Mouse (Mus musculus): ENCODE measurements around the gene Snx11. TPM values are rescaled to one million over a fixed set of nuclear protein-coding genes. Genes with fewer than 3 reads are reported as not detected.

Gene Snx11
- polyA plus RNA-seq, 1 experiment = 60.8 TPM

DNA sequence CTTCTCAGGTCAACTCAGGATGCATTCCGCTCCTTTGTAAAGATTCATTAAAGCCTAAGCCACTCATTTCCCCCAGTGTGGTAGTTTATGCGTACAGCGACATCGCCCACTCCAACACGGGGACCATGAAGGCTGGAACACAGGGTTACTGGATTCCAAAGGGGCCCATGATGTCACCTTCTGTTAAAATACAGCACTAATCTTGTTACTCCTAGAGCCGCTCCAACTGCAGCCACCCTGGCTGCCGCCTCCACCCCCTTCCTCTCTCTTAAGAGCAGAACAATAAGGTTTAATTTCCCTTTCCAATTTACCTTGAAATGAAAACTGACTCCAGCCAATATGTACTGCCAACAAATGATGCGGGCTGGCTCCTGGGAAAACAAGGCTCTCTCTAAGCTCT, 2.3 kb downstream of the Snx11 start:
- no peak for DNase-seq (ENCODE audit: low read depth)
- TF ChIP-seq POLR2A (IDR thresholded peaks at IDR 0.05; ENCODE audit: borderline replicate concordance, extremely low read depth, insufficient read depth, insufficient read length, poor library complexity, severe bottlenecking) (no peak), CTCF (IDR thresholded peaks at IDR 0.05; ENCODE audit: borderline replicate concordance, extremely low read depth, insufficient read depth, insufficient read length) (no peak)

DNA sequence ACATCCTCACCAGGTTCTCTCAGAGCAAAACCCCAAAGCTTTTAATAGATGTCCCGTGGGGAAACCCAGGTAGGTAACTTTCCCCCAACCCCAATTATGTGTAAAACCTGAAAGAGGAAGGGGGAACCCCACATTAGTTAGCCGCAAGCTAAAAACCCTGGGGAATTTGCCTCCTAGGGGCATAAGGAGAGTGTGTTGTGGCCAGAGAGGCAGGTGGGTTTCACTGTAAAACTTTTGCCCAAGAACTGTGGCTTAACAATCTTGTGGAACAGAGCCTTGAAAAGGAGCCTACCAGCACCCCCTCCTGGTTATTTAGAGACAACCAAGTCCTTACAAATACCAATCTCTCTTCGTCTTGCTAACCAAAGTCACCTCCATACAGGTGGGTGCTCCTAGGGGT, 2.8 kb downstream of the Snx11 start:
- peak; percentile 39 for DNase-seq (ENCODE audit: low read depth)
- TF ChIP-seq CTCF (IDR thresholded peaks at IDR 0.05; ENCODE audit: borderline replicate concordance, extremely low read depth, insufficient read depth, insufficient read length) (peak; percentile 8; the same call in 1 of the 2 replicates), POLR2A (IDR thresholded peaks at IDR 0.05; ENCODE audit: borderline replicate concordance, extremely low read depth, insufficient read depth, insufficient read length, poor library complexity, severe bottlenecking) (no peak)

DNA sequence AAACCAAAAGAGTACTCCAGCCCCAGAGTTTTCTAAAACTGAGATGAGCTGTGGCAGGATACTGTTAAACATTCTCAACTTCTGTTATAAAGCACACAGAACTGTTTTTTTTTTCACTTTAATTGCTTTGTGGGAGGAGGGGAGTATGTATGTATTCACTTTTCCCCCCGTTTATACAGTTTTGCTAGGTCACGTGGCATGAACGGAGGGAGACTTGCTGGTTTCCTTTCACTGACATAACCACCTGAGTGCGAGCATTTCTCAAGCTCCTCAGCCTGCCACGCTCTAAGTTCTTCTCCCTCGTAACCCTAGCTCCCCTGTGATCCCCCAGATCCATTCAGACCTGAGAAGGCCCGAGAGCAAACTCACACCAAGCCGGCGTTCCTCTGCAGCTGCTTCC, 4.9 kb downstream of the Snx11 start:
- TF ChIP-seq CTCF (IDR thresholded peaks at IDR 0.05; ENCODE audit: borderline replicate concordance, extremely low read depth, insufficient read depth, insufficient read length) (no peak), POLR2A (IDR thresholded peaks at IDR 0.05; ENCODE audit: borderline replicate concordance, extremely low read depth, insufficient read depth, insufficient read length, poor library complexity, severe bottlenecking) (no peak)
- DNase-seq (ENCODE audit: low read depth) = no peak

DNA sequence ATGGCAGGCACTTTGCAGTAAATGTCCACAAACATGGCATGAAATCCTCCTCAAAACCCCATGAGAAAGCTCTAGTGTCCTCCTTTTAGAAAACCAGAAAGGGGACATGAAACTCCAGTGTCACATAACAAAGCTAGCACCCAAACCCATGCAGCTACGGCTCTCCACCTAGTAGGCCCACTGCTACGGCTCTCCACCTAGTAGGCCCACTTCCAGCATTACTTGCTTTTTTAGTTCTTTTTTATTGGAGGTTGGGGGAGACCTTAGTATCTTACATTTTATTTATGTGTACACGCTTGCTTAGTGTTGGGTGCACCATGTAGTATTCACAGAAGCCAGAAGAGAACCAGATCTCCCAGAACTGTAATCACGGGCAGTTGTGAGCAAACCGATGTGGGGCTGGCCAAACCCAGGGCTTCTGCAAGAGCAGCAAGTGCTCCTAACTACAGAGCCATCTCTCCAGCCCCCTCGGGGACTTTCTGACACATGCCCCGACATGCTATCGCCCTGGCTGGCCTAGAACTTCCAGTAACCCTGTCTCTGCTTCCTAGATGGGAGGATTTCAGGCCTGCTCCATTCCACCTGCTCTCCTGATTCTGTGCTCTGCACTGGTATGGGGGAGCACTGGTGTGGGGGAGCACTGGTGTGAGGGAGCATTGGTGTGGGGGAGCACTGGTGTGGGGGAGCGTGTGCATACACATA, 5.9 kb downstream of the Snx11 start:
- TF ChIP-seq CTCF (IDR thresholded peaks at IDR 0.05; ENCODE audit: borderline replicate concordance, extremely low read depth, insufficient read depth, insufficient read length) (no peak), POLR2A (IDR thresholded peaks at IDR 0.05; ENCODE audit: borderline replicate concordance, extremely low read depth, insufficient read depth, insufficient read length, poor library complexity, severe bottlenecking) (no peak)
- no peak for DNase-seq (ENCODE audit: low read depth)

DNA sequence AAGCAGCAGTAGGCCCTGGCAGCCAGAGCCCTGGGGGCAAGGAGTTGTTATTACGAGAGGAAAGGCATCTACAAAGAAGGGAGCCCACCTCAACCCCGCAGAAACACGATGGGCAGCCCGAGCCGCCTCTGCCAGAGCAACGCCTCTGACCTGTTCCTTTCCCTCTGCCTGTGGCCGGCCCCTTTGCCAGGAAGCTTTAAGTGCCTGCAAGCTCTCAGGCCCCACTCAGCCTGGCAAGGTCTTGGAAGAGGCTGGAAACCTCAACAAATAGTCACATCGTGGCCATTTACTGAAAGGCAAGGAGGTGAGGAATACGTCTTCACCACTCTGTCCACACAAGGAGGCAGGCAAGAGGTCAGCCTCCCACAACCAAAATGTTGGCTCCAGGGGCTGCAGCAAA, 9.1 kb downstream of the Snx11 start:
- DNase-seq (ENCODE audit: low read depth) = no peak
- TF ChIP-seq POLR2A (IDR thresholded peaks at IDR 0.05; ENCODE audit: borderline replicate concordance, extremely low read depth, insufficient read depth, insufficient read length, poor library complexity, severe bottlenecking) = no peak
- TF ChIP-seq CTCF (IDR thresholded peaks at IDR 0.05; ENCODE audit: borderline replicate concordance, extremely low read depth, insufficient read depth, insufficient read length) = no peak

DNA sequence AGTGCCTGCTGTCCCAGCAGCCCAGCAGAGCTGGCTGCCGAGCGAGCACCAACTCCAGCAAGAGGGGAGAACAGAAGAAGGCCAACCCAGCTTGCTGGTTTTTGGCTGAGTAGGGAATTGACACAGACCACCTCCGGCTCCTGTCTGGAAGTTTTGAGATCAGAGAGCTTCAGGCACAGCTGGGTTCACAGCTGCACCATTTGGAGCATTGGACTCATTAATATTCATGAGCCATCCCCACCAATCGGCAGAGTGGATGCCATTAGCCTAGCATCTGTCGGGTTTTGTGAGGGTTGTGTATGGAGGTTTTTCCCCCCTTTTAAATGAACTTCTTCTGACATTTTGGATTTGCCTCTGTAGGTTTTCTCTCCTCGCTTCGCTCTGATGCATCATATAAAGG, 10.3 kb downstream of the Snx11 start:
- TF ChIP-seq POLR2A (IDR thresholded peaks at IDR 0.05; ENCODE audit: borderline replicate concordance, extremely low read depth, insufficient read depth, insufficient read length, poor library complexity, severe bottlenecking) (no peak), CTCF (IDR thresholded peaks at IDR 0.05; ENCODE audit: borderline replicate concordance, extremely low read depth, insufficient read depth, insufficient read length) (no peak)
- peak; percentile 86 for DNase-seq (ENCODE audit: low read depth)

DNA sequence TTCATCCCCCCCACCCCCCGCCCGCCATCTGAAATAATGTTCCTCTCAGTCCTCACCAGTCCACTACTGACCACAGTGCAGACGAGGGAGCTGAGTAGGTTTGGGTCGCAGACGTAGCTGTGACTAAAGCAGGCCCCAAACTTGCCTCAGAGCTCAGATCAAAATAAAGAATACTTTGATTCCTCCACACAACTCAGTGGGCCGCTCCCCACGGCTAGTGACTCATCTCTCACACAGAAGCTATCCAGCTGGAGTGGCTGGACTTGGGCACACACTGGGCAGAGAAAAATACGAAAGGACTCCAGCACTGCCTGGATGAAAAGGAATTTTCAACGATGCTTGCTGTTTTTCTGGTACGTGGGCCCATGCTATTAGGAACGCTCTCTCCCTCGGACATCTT, 10.8 kb downstream of the Snx11 start:
- TF ChIP-seq CTCF (IDR thresholded peaks at IDR 0.05; ENCODE audit: borderline replicate concordance, extremely low read depth, insufficient read depth, insufficient read length) (no peak), POLR2A (IDR thresholded peaks at IDR 0.05; ENCODE audit: borderline replicate concordance, extremely low read depth, insufficient read depth, insufficient read length, poor library complexity, severe bottlenecking) (no peak)
- no peak for DNase-seq (ENCODE audit: low read depth)

DNA sequence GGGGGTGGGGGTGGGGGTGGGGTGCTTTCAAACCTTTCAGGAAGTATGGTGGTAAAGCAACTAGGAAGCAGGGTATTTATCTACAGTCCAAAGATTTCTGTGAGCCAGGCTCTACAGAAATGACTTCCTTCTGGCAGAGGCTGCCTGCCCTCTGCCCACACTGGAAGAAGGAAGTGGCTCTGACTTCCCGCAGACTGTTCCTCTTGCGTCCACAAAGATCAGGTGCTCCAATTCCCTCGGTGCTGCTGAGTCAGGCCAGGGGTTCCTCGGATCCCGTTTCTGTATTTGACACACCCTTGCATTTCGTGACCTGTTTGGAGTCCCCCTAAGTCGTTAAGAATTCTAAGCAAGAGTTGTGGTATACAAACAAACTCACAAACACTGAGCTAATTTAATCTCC, 11.7 kb downstream of the Snx11 start:
- no peak for DNase-seq (ENCODE audit: low read depth)
- TF ChIP-seq POLR2A (IDR thresholded peaks at IDR 0.05; ENCODE audit: borderline replicate concordance, extremely low read depth, insufficient read depth, insufficient read length, poor library complexity, severe bottlenecking) (no peak), CTCF (IDR thresholded peaks at IDR 0.05; ENCODE audit: borderline replicate concordance, extremely low read depth, insufficient read depth, insufficient read length) (no peak)

DNA sequence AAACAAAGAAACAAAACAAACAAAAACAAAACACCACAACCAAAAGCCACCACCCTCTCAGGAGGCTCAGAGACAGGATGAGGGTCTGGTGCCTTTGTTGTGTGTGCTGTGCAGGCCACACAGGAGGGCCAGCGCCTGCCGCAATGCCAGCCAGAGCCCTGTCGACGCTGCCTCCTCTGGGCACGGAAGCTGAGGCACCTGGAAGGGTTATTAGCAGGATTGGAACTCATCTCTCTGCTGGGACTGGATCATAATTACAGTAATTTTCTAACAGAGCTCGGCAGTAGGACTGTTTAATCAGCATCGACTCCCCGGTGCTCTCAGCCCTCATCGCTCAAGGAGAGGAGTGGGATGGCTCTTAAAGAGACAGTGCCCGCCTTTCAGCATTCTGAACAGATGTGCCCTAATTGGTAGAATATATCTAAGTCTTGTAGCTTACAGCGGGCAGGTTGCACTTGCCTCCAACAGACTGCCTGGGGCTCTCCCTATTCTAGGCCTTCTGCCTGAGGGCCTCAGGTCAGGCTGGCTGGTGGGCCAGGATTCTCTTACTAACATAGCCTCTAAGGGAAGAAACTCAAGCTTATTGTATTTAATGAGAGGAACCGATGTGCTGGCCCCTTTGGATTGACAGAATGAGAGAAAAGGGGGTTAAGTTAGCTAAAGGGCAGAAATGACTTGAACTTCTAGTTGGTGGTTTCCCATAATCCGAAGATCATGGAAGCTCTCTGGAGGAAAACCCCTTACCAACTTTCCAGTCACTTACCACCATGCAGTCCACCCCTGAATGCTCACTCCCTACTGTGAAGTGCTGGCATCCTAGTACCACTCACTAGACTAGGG, 12.6 kb downstream of the Snx11 start:
- peak; percentile 75 for DNase-seq (ENCODE audit: low read depth)
- no peak for TF ChIP-seq POLR2A (IDR thresholded peaks at IDR 0.05; ENCODE audit: borderline replicate concordance, extremely low read depth, insufficient read depth, insufficient read length, poor library complexity, severe bottlenecking)
- TF ChIP-seq CTCF (IDR thresholded peaks at IDR 0.05; ENCODE audit: borderline replicate concordance, extremely low read depth, insufficient read depth, insufficient read length) = no peak

DNA sequence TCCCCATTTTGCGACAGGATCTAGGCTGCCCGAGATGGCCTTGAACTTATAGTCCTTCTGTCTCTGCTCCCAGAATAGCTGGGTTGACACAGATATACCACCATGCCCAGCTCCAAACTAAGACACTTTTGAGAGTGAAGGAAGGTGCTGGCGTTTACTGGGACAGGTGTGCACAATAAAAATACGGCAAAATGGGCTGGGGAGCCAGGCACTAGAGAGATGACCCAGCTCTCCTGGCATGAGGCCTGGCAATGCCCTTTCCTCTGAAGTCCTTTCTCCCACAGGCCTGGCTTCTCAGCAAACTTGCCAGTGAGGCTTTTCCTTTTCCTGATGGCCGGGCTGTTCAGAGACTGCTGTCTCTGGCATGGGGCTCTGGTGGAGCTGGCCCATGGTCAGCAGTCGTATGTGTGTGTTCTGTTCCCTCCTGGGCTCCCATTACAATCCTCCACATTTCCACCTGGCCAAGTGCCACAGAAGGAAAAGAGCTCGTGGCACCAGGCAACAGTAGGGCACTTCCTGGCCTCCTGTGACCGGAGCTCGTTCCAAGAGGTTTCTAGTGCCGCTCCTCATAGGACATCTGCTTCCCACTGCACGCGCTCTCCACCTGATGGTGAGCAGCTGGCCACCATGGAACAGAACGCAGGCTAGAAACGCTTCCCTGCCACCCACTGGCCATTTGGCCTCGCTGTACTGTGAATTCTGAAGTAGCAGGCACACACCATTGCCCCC, 14.5 kb downstream of the Snx11 start:
- TF ChIP-seq POLR2A (IDR thresholded peaks at IDR 0.05; ENCODE audit: borderline replicate concordance, extremely low read depth, insufficient read depth, insufficient read length, poor library complexity, severe bottlenecking) (no peak), CTCF (IDR thresholded peaks at IDR 0.05; ENCODE audit: borderline replicate concordance, extremely low read depth, insufficient read depth, insufficient read length) (no peak)
- DNase-seq (ENCODE audit: low read depth) = peak; percentile 46

DNA sequence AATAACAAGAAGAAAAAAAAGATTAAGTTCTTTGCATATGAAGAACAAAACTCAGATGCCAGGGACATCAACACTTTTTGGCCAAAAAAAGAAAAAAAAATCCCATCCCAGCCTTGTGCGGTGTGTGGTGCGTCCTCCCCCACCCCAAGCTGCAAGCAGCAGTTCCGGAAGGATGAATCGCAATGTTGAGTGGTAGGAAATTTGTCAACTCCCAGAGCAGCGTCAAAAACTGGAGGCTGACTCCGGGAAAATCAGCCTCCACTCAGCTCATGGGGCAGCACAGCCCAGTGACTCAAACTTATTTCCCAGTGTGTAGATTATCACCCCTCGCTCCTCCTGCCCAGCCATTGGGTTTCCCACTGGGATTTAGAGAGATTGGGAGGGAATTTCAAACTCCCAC, 15.4 kb downstream of the Snx11 start:
- TF ChIP-seq POLR2A (IDR thresholded peaks at IDR 0.05; ENCODE audit: borderline replicate concordance, extremely low read depth, insufficient read depth, insufficient read length, poor library complexity, severe bottlenecking) = no peak
- TF ChIP-seq CTCF (IDR thresholded peaks at IDR 0.05; ENCODE audit: borderline replicate concordance, extremely low read depth, insufficient read depth, insufficient read length) = no peak
- DNase-seq (ENCODE audit: low read depth) = no peak
